Mouse (Mus musculus) liver, embryonic 16.5 days (tissue): ENCODE results near the gene Hsd3b5. TPM values are rescaled to one million over a fixed set of nuclear protein-coding genes. Genes with fewer than 3 reads are reported as not detected.
"Not testable (repeated sequence)": the region's sequence is repeated elsewhere in the genome, so short reads cannot be mapped to it uniquely, and the experiment has no call there.

Experiments used
- ATAC-seq: fragments of 200-750 bp; cut with Nextera tagmentation; 2 replicates; pipeline ENCODE4 v1.8.0; 2017; ENCODE audit warnings: low read depth, mild to moderate bottlenecking, moderate number of reproducible peaks, moderate library complexity
- H3K27ac ChIP-seq: fragments of 300-500 bp; sonication (generic); 2 replicates; pipeline ENCODE4 v1.5.1; 2014; ENCODE audit warnings: mild to moderate bottlenecking, low read length
- H3K27me3 ChIP-seq: fragments of 300-500 bp; sonication (generic); 2 replicates; pipeline ENCODE4 v1.6.1; 2014; ENCODE audit warnings: low read depth, low read length, mixed read lengths; ENCODE audit not compliant: control insufficient read depth, insufficient read depth
- H3K36me3 ChIP-seq: fragments of 300-500 bp; sonication (generic); 2 replicates; pipeline ENCODE4 v1.6.1; 2014; ENCODE audit warnings: mild to moderate bottlenecking; ENCODE audit not compliant: control insufficient read depth, insufficient read depth
- H3K4me1 ChIP-seq: fragments of 300-500 bp; sonication (generic); 2 replicates; pipeline ENCODE4 v1.6.1; 2014; ENCODE audit warnings: low read depth, low read length, mixed read lengths; ENCODE audit not compliant: control insufficient read depth
- H3K4me2 ChIP-seq: fragments of 300-500 bp; sonication (generic); 2 replicates; pipeline ENCODE4 v1.6.1; 2014; ENCODE audit warnings: low read depth, low read length, mixed read lengths
- H3K4me3 ChIP-seq: fragments of 300-500 bp; sonication (generic); 2 replicates; pipeline ENCODE4 v1.5.1; 2014; ENCODE audit warnings: low read depth, mild to moderate bottlenecking, low read length
- H3K9ac ChIP-seq: fragments of 300-500 bp; sonication (generic); 2 replicates; pipeline ENCODE4 v1.6.1; 2014; ENCODE audit warnings: low read depth, low read length
- H3K9me3 ChIP-seq: fragments of 300-500 bp; sonication (generic); replicated peaks from 2 replicates; pipeline ENCODE4 v1.6.1; 2016; ENCODE audit warnings: low read length; ENCODE audit not compliant: control insufficient read depth
- WGBS: fragments of 180-500 bp; shearing (Covaris S2); extraction: QIAGEN DNeasy Blood & Tissue Kit; methylation state at CpG from one replicate; pipeline ENCODE4 v1.1.7; 2014; ENCODE audit not compliant: insufficient replicate concordance; 5-methylcytosine and 5-hydroxymethylcytosine counted together
- polyA plus RNA-seq: library from polyadenylated mRNA; unstranded; fragments of >200 nt; fragmentation: Nextera tagmentation; extraction: Ambion mirVana; gene quantifications from 2 replicates; pipeline ENCODE4 v1.2.1, GENCODE M21; 2015

Hsd3b5 gene
- polyA plus RNA-seq: 0.09 TPM in 1 of 2 replicates, not detected in the other

GRCm38 (mm10) chr3:98630152-98630551, at the start of gene Hsd3b5:
Gene Hsd3b5, minus strand, starts transcription at chr3:98630252.
- H3K4me3 ChIP-seq: no peak within 1 kb of the TSS
- no peaks in the 10 kb centered on the region for H3K9me3 ChIP-seq
- no peaks in the 10 kb centered on the region for H3K36me3 ChIP-seq
- no peak within 1 kb of the TSS for H3K4me2 ChIP-seq
- no peak for ATAC-seq
- H3K4me1 ChIP-seq: no peaks in the 10 kb centered on the region
- peak within 1 kb of the TSS; percentile 38; the same call in 1 of the 2 replicates for H3K27ac ChIP-seq
- no peak within 1 kb of the TSS for H3K9ac ChIP-seq
- no peaks in the 10 kb centered on the region for H3K27me3 ChIP-seq

- 47% methylated on average over 1 of the region's 1 CpGs for WGBS
- Histone ChIP-seq H3K9me3 (no peaks in the 10 kb centered on the region), H3K4me2 (no peak overlapping the region), H3K27ac (no peak overlapping the region), H3K4me1 (no peaks in the 10 kb centered on the region), H3K9ac (no peak overlapping the region), H3K4me3 (no peak overlapping the region), H3K36me3 (no peaks in the 10 kb centered on the region), H3K27me3 (no peaks in the 10 kb centered on the region)
- ATAC-seq: peak; percentile 63
Observed at GRCm38 (mm10) chr3:98635145-98635544, 5.1 kb upstream of the Hsd3b5 start.

- no peaks in the 10 kb centered on the region for H3K36me3 ChIP-seq
- peak; percentile 67 for ATAC-seq
- no peak overlapping the region for H3K4me2 ChIP-seq
- no peak overlapping the region for H3K9ac ChIP-seq
- WGBS: 49% methylated on average over 3 of the region's 3 CpGs
- no peak overlapping the region for H3K4me3 ChIP-seq
- H3K4me1 ChIP-seq: no peaks in the 10 kb centered on the region
- no peak overlapping the region; the same call in 1 of the 2 replicates for H3K27ac ChIP-seq
- H3K9me3 ChIP-seq: no peaks in the 10 kb centered on the region
- H3K27me3 ChIP-seq: no peaks in the 10 kb centered on the region
Observed at GRCm38 (mm10) chr3:98629633-98630032, 419 bp downstream of the Hsd3b5 start.

GRCm38 (mm10) chr3:98616786-98617185, 13.3 kb downstream of the Hsd3b5 start:
- ATAC-seq, H3K36me3 ChIP-seq, H3K4me2 ChIP-seq, H3K27me3 ChIP-seq, H3K27ac ChIP-seq, H3K9ac ChIP-seq, H3K9me3 ChIP-seq, H3K4me1 ChIP-seq, H3K4me3 ChIP-seq: not testable (repeated sequence)
- WGBS: 45% methylated on average over 1 of the region's 1 CpGs

- H3K9me3 ChIP-seq, H3K27me3 ChIP-seq, H3K27ac ChIP-seq, H3K4me3 ChIP-seq, H3K9ac ChIP-seq, H3K4me1 ChIP-seq, H3K4me2 ChIP-seq, H3K36me3 ChIP-seq, ATAC-seq: not testable (repeated sequence)
- 10% methylated on average over 2 of the region's 2 CpGs for WGBS
Observed at GRCm38 (mm10) chr3:98616244-98616643, 13.8 kb downstream of the Hsd3b5 start.

- WGBS: 51% methylated on average over 2 of the region's 2 CpGs
Observed at GRCm38 (mm10) chr3:98614406-98614927, 15.6 kb downstream of the Hsd3b5 start.

GRCm38 (mm10) chr3:98613963-98614362, 16.1 kb downstream of the Hsd3b5 start:
- Histone ChIP-seq H3K4me2 (no peak overlapping the region), H3K4me1 (no peaks in the 10 kb centered on the region), H3K27me3 (no peaks in the 10 kb centered on the region), H3K36me3 (no peaks in the 10 kb centered on the region), H3K4me3 (no peak overlapping the region), H3K27ac (no peak overlapping the region), H3K9ac (no peak overlapping the region), H3K9me3 (no peaks in the 10 kb centered on the region)
- no peak for ATAC-seq

More at GRCm38 (mm10) chr3:98614406-98614927, 15.6 kb downstream of the Hsd3b5 start:
- not testable (repeated sequence) for H3K36me3 ChIP-seq, H3K9me3 ChIP-seq, H3K27me3 ChIP-seq, H3K4me3 ChIP-seq, H3K4me2 ChIP-seq, H3K9ac ChIP-seq, H3K27ac ChIP-seq, ATAC-seq, H3K4me1 ChIP-seq

GRCm38 (mm10) chr3:98613540-98613939, 16.5 kb downstream of the Hsd3b5 start:
- not testable (repeated sequence) for H3K36me3 ChIP-seq, ATAC-seq, H3K27me3 ChIP-seq, H3K4me1 ChIP-seq, H3K4me2 ChIP-seq, H3K27ac ChIP-seq, H3K9ac ChIP-seq, H3K4me3 ChIP-seq, H3K9me3 ChIP-seq

GRCm38 (mm10) chr3:98588707-98589106, 41.3 kb downstream of the Hsd3b5 start, which contains the start of gene Gm10681:
Gene Gm10681, minus strand, starts transcription at chr3:98588807.
- Histone ChIP-seq H3K27me3 (no peaks in the 10 kb centered on the region), H3K27ac (no peak within 1 kb of the TSS)

More at GRCm38 (mm10) chr3:98588707-98589106, 41.3 kb downstream of the Hsd3b5 start, which contains the start of gene Gm10681:
- no peak within 1 kb of the TSS for H3K9ac ChIP-seq
- no peak within 1 kb of the TSS for H3K4me2 ChIP-seq
- no peaks in the 10 kb centered on the region for H3K4me1 ChIP-seq
- H3K9me3 ChIP-seq: no peaks in the 10 kb centered on the region
- ATAC-seq: no peak
- no peak within 1 kb of the TSS for H3K4me3 ChIP-seq
- no peaks in the 10 kb centered on the region for H3K36me3 ChIP-seq
